Mouse (Mus musculus): ENCODE measurements around the gene Tigar. TPM values are rescaled to one million over a fixed set of nuclear protein-coding genes. Genes with fewer than 3 reads are reported as not detected.

Gene Tigar
- polyA plus RNA-seq, 1 experiment from 2014 or later = 4.3 TPM

- no peak for DNase-seq (ENCODE audit: low spot score)
- no peaks in the 10 kb centered on the region for H3K36me3 ChIP-seq (ENCODE audit: control insufficient read depth, insufficient read depth, low read length)
- H3K27me3 ChIP-seq (ENCODE audit: control insufficient read depth, insufficient read depth, low read length) = peaks cover 9% of the 10 kb centered on the region; the same call in 1 of the 2 replicates
- H3K4me1 ChIP-seq (ENCODE audit: control insufficient read depth, insufficient read depth, low read length) = no peaks in the 10 kb centered on the region
- ATAC-seq (ENCODE audit: insufficient number of reproducible peaks, low FRiP score, low TSS enrichment, low read depth) = no peak
- WGBS = 74% methylated on average over 6 of the region's 6 CpGs
- H3K4me2 ChIP-seq (ENCODE audit: low read depth, severe bottlenecking) = no peak overlapping the region
- no peak overlapping the region for H3K9ac ChIP-seq (ENCODE audit: low read length)
- no peak overlapping the region for H3K4me3 ChIP-seq (ENCODE audit: low read depth, low read length)
- no peak overlapping the region for H3K27ac ChIP-seq (replicated peaks; ENCODE audit: low read depth, low read length)
- no peaks in the 10 kb centered on the region for H3K9me3 ChIP-seq (ENCODE audit: control insufficient read depth, low read length)
These were observed 27.5 kb downstream of the Tigar start for GRCm38 (mm10) chr6:127081820-127082219.

- no peaks in the 10 kb centered on the region for H3K36me3 ChIP-seq (ENCODE audit: control insufficient read depth, insufficient read depth, low read length)
- no peaks in the 10 kb centered on the region for H3K9me3 ChIP-seq (ENCODE audit: control insufficient read depth, low read length)
- peak; percentile 87 for DNase-seq (ENCODE audit: low spot score)
- H3K9ac ChIP-seq (ENCODE audit: low read length) = peak overlapping the region; percentile 58
- H3K4me1 ChIP-seq (ENCODE audit: control insufficient read depth, insufficient read depth, low read length) = no peaks in the 10 kb centered on the region
- H3K27ac ChIP-seq (replicated peaks; ENCODE audit: low read depth, low read length) = no peak overlapping the region
- ATAC-seq (ENCODE audit: insufficient number of reproducible peaks, low FRiP score, low TSS enrichment, low read depth) = peak; percentile 81
- H3K4me3 ChIP-seq (ENCODE audit: low read depth, low read length) = peak overlapping the region; percentile 44
- 2% methylated on average over 58 of the region's 59 CpGs for WGBS
- peaks cover 9% of the 10 kb centered on the region; the same call in 1 of the 2 replicates for H3K27me3 ChIP-seq (ENCODE audit: control insufficient read depth, insufficient read depth, low read length)
- H3K4me2 ChIP-seq (ENCODE audit: low read depth, severe bottlenecking) = peak overlapping the region; percentile 74
These were observed 29.3 kb downstream of the Tigar start for GRCm38 (mm10) chr6:127079867-127080731.

DNA sequence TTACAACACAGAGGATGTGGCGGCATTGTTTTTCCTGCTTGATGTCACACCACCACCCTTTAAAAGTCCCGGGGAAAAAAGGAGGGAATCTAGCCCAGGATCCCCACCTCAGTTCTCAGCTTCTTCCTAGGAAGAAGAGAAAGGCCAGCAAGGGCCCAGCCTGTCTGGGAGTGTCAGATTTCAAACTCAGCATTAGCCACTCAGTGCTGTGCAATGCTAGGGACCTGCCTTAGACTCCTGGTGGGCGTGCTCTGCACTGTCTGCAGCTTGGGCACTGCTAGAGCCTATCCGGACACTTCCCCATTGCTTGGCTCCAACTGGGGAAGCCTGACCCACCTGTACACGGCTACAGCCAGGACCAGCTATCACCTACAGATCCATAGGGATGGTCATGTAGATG lies 36.5 kb downstream of the Tigar start, which contains the start of gene Fgf23:
TSS of gene Fgf23 (plus strand) at position 86 of the 400 bp plus-strand sequence.
- Histone ChIP-seq H3K4me3 (ENCODE audit: low read depth, low read length) (no peak within 1 kb of the TSS), H3K27me3 (ENCODE audit: control insufficient read depth, insufficient read depth, low read length) (no peaks in the 10 kb centered on the region), H3K4me2 (ENCODE audit: low read depth, severe bottlenecking) (no peak within 1 kb of the TSS), H3K9ac (ENCODE audit: low read length) (no peak within 1 kb of the TSS), H3K9me3 (ENCODE audit: control insufficient read depth, low read length) (no peaks in the 10 kb centered on the region), H3K36me3 (ENCODE audit: control insufficient read depth, insufficient read depth, low read length) (no peaks in the 10 kb centered on the region), H3K27ac (replicated peaks; ENCODE audit: low read depth, low read length) (no peak within 1 kb of the TSS), H3K4me1 (ENCODE audit: control insufficient read depth, insufficient read depth, low read length) (no peaks in the 10 kb centered on the region)
- ATAC-seq (ENCODE audit: insufficient number of reproducible peaks, low FRiP score, low TSS enrichment, low read depth) (peak; percentile 95), DNase-seq (ENCODE audit: low spot score) (peak; percentile 70)
- 6% methylated on average over 5 of the region's 5 CpGs for WGBS

DNA sequence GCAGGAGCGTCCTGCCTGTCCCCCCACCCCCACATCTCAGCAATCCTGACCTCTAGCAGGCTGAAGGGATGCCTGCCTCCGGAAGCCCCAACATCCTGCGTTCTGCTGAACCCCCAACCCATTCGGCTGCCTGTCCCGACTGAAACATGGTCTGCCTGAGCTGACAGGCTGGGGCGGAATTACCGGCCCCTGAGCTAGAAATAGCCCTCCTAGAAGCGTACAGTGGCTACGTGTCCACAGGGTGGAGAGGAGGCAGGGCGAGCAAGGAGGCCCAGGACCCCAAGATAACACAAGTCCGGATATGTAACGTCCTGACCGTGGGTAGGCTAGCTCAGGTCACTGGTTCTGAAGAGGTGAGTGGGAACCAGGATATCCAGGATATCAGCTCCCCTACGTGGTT lies 44.5 kb downstream of the Tigar start:
- Histone ChIP-seq H3K9ac (ENCODE audit: low read length) (0 out of 2 replicates have a peak overlapping the region, but pooled peaks have one; percentile 30), H3K9me3 (ENCODE audit: control insufficient read depth, low read length) (no peaks in the 10 kb centered on the region), H3K27me3 (ENCODE audit: control insufficient read depth, insufficient read depth, low read length) (no peaks in the 10 kb centered on the region), H3K36me3 (ENCODE audit: control insufficient read depth, insufficient read depth, low read length) (no peaks in the 10 kb centered on the region), H3K4me2 (ENCODE audit: low read depth, severe bottlenecking) (peak overlapping the region; percentile 26; the same call in 1 of the 2 replicates), H3K27ac (replicated peaks; ENCODE audit: low read depth, low read length) (no peak overlapping the region), H3K4me3 (ENCODE audit: low read depth, low read length) (no peak overlapping the region), H3K4me1 (ENCODE audit: control insufficient read depth, insufficient read depth, low read length) (peaks cover 3% of the 10 kb centered on the region; the same call in 1 of the 2 replicates)
- 8% methylated on average over 14 of the region's 14 CpGs for WGBS
- ATAC-seq (ENCODE audit: insufficient number of reproducible peaks, low FRiP score, low TSS enrichment, low read depth) (no peak), DNase-seq (ENCODE audit: low spot score) (peak; percentile 39)

DNA sequence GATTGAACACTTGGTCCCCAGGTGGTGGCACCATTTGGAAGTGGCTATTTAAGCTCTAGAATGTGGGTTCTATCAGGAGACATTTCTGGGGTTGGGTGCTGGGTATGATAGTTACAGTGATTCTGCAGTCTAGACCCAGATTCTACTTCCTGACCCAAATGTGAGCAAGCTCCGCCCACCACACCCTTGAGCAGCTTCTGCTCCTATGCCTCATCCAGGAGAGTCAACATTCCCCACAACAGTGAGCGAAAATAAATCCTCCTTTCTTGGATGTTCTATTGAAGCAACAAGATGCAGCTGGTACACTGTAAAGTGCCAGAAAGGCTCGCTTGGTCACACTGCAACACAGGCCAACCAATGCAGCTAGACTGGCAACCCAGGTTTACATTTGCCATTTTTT lies 45.4 kb downstream of the Tigar start:
- Histone ChIP-seq H3K36me3 (ENCODE audit: control insufficient read depth, insufficient read depth, low read length) (no peaks in the 10 kb centered on the region), H3K9ac (ENCODE audit: low read length) (no peak overlapping the region), H3K27ac (replicated peaks; ENCODE audit: low read depth, low read length) (no peak overlapping the region), H3K9me3 (ENCODE audit: control insufficient read depth, low read length) (no peaks in the 10 kb centered on the region), H3K4me2 (ENCODE audit: low read depth, severe bottlenecking) (no peak overlapping the region), H3K4me3 (ENCODE audit: low read depth, low read length) (no peak overlapping the region), H3K4me1 (ENCODE audit: control insufficient read depth, insufficient read depth, low read length) (peaks cover 3% of the 10 kb centered on the region; the same call in 1 of the 2 replicates), H3K27me3 (ENCODE audit: control insufficient read depth, insufficient read depth, low read length) (no peaks in the 10 kb centered on the region)
- DNase-seq (ENCODE audit: low spot score) = no peak
- 75% methylated on average over 3 of the region's 3 CpGs for WGBS
- ATAC-seq (ENCODE audit: insufficient number of reproducible peaks, low FRiP score, low TSS enrichment, low read depth) = no peak

- 84% methylated on average over 4 of the region's 4 CpGs for WGBS
- Histone ChIP-seq H3K9me3 (ENCODE audit: control insufficient read depth, low read length) (no peaks in the 10 kb centered on the region), H3K4me1 (ENCODE audit: control insufficient read depth, insufficient read depth, low read length) (peaks cover 3% of the 10 kb centered on the region; the same call in 1 of the 2 replicates), H3K36me3 (ENCODE audit: control insufficient read depth, insufficient read depth, low read length) (no peaks in the 10 kb centered on the region), H3K4me2 (ENCODE audit: low read depth, severe bottlenecking) (no peak overlapping the region), H3K27ac (replicated peaks; ENCODE audit: low read depth, low read length) (no peak overlapping the region), H3K27me3 (ENCODE audit: control insufficient read depth, insufficient read depth, low read length) (no peaks in the 10 kb centered on the region), H3K9ac (ENCODE audit: low read length) (no peak overlapping the region), H3K4me3 (ENCODE audit: low read depth, low read length) (no peak overlapping the region)
- ATAC-seq (ENCODE audit: insufficient number of reproducible peaks, low FRiP score, low TSS enrichment, low read depth) (no peak), DNase-seq (ENCODE audit: low spot score) (no peak)
These were observed 49.4 kb downstream of the Tigar start for GRCm38 (mm10) chr6:127059975-127060374.

DNA sequence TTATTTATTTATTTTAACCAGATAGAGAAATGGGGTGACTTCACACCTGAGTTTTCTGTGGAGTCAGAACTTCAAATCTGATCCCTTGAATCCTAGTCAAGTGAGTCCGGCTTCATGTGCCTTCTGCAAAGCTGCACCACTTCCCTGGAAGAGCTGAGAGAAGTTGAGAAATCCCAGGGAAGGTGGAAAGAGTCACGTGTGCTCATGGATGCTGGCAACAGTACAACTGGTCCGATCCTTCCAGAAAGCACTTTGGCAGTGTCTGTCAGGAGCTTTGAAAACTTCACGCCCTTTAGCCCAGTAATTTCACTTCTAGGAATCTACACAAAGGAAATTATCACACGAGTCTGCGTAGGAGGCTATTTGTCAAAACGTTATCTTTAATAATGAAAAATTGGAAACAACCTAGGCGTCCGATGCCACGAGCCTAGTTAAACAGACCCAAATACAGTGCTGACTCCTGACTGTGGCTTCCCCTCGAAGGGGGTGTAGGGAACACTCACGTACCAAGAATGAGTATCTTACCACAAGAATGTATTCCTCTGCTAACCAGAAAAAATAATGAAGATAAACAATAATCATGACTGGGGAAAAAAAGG lies 52.3 kb downstream of the Tigar start:
- no peak for ATAC-seq (ENCODE audit: insufficient number of reproducible peaks, low FRiP score, low TSS enrichment, low read depth)
- H3K9ac ChIP-seq (ENCODE audit: low read length) = no peak overlapping the region
- no peaks in the 10 kb centered on the region for H3K9me3 ChIP-seq (ENCODE audit: control insufficient read depth, low read length)
- no peak overlapping the region for H3K4me3 ChIP-seq (ENCODE audit: low read depth, low read length)
- no peak overlapping the region for H3K4me2 ChIP-seq (ENCODE audit: low read depth, severe bottlenecking)
- no peak for DNase-seq (ENCODE audit: low spot score)
- H3K4me1 ChIP-seq (ENCODE audit: control insufficient read depth, insufficient read depth, low read length) = no peaks in the 10 kb centered on the region
- H3K27me3 ChIP-seq (ENCODE audit: control insufficient read depth, insufficient read depth, low read length) = no peaks in the 10 kb centered on the region
- 86% methylated on average over 12 of the region's 12 CpGs for WGBS
- no peak overlapping the region for H3K27ac ChIP-seq (replicated peaks; ENCODE audit: low read depth, low read length)
- H3K36me3 ChIP-seq (ENCODE audit: control insufficient read depth, insufficient read depth, low read length) = no peaks in the 10 kb centered on the region

- Histone ChIP-seq H3K4me2 (ENCODE audit: low read depth, severe bottlenecking) (no peak overlapping the region), H3K9ac (ENCODE audit: low read length) (no peak overlapping the region), H3K9me3 (ENCODE audit: control insufficient read depth, low read length) (no peaks in the 10 kb centered on the region), H3K27me3 (ENCODE audit: control insufficient read depth, insufficient read depth, low read length) (no peaks in the 10 kb centered on the region), H3K36me3 (ENCODE audit: control insufficient read depth, insufficient read depth, low read length) (no peaks in the 10 kb centered on the region), H3K27ac (replicated peaks; ENCODE audit: low read depth, low read length) (0 out of 2 replicates have a peak overlapping the region, but pooled peaks have one; percentile 49), H3K4me3 (ENCODE audit: low read depth, low read length) (no peak overlapping the region), H3K4me1 (ENCODE audit: control insufficient read depth, insufficient read depth, low read length) (peaks cover 3% of the 10 kb centered on the region; the same call in 1 of the 2 replicates)
- peak; percentile 70 for DNase-seq (ENCODE audit: low spot score)
- ATAC-seq (ENCODE audit: insufficient number of reproducible peaks, low FRiP score, low TSS enrichment, low read depth) = 0 out of 2 replicates have a peak, but pooled peaks have one; percentile 60
- WGBS = 12% methylated on average over 4 of the region's 4 CpGs
These were observed 58.5 kb downstream of the Tigar start for GRCm38 (mm10) chr6:127050847-127051246.

All from limb, embryonic 11.5 days (tissue).